Mouse (Mus musculus) right cerebral cortex, postnatal 25 days (tissue): ENCODE data around the gene Memo1.

ENCODE experiments used
- DNase-seq: peaks from one replicate; pipeline ENCODE4 v3.0.0; 2022

Gene Memo1

GRCm38 (mm10) chr17:74293687-74294425 is 1.5 kb downstream of the Memo1 start:
- no peak for DNase-seq

GRCm38 (mm10) chr17:74291640-74292361 is 3.5 kb downstream of the Memo1 start:
- DNase-seq: no peak

GRCm38 (mm10) chr17:74290869-74291268 is 4.5 kb downstream of the Memo1 start:
- DNase-seq: no peak

- DNase-seq: no peak
Measured at GRCm38 (mm10) chr17:74290198-74290597, 5.1 kb downstream of the Memo1 start.

- DNase-seq: no peak
Measured at GRCm38 (mm10) chr17:74288626-74289025, 6.7 kb downstream of the Memo1 start.

GRCm38 (mm10) chr17:74286140-74286730 is 9.1 kb downstream of the Memo1 start:
- DNase-seq: no peak

- DNase-seq: no peak
Measured at GRCm38 (mm10) chr17:74285730-74286129, 9.6 kb downstream of the Memo1 start.

GRCm38 (mm10) chr17:74284397-74285115 is 10.8 kb downstream of the Memo1 start:
- no peak for DNase-seq

- DNase-seq: no peak
Measured at GRCm38 (mm10) chr17:74282024-74282423, 13.3 kb downstream of the Memo1 start.

- DNase-seq: no peak
Measured at GRCm38 (mm10) chr17:74278966-74279869, 16.1 kb downstream of the Memo1 start.

- no peak for DNase-seq
Measured at GRCm38 (mm10) chr17:74274471-74274870, 20.9 kb downstream of the Memo1 start.

- no peak for DNase-seq
Measured at GRCm38 (mm10) chr17:74272683-74273205, 22.6 kb downstream of the Memo1 start.

GRCm38 (mm10) chr17:74271541-74272268 is 23.6 kb downstream of the Memo1 start:
- DNase-seq: no peak

- no peak for DNase-seq
Measured at GRCm38 (mm10) chr17:74270205-74270604, 25.1 kb downstream of the Memo1 start.

- DNase-seq: no peak
Measured at GRCm38 (mm10) chr17:74267415-74268180, 27.7 kb downstream of the Memo1 start.

- no peak for DNase-seq
Measured at GRCm38 (mm10) chr17:74265636-74266035, 29.7 kb downstream of the Memo1 start.

- no peak for DNase-seq
Measured at GRCm38 (mm10) chr17:74265156-74265505, 30.2 kb downstream of the Memo1 start.

GRCm38 (mm10) chr17:74264333-74265155 is 30.8 kb downstream of the Memo1 start:
- DNase-seq: no peak

- DNase-seq: no peak
Measured at GRCm38 (mm10) chr17:74262415-74262814, 32.9 kb downstream of the Memo1 start.

- no peak for DNase-seq
Measured at GRCm38 (mm10) chr17:74245284-74245683, 50.0 kb downstream of the Memo1 start.
